Mouse (Mus musculus) mouse embryonic stem cell (cell line): ENCODE measurements around the gene Gse1.

ENCODE experiments used
- in situ Hi-C, 2 experiments: fragments of 300-500 bp; cut with MboI; formaldehyde crosslinking; loops; 1 replicate in 1 of 2; 3 replicates in 1 of 2; pipeline ENCODE4 v1.14.3; 2019 to 2020; ENCODE audit warnings: low sequenced_read_pairs in 2 of 2, low pct_unique_long_range_greater_than_20kb in 1 of 2, mixed read lengths in 1 of 2; ENCODE audit not compliant: unreplicated experiment in 1 of 2

Gse1 gene

GRCm38 (mm10) chr8:120230715-120231614, 2.7 kb downstream of the Gse1 start:
- in situ Hi-C loops = no loop called here

GRCm38 (mm10) chr8:120231870-120232269, 3.6 kb downstream of the Gse1 start:
- in situ Hi-C loops = no loop called here

GRCm38 (mm10) chr8:120232398-120232797, 4.1 kb downstream of the Gse1 start:
- in situ Hi-C loops = no loop called here

GRCm38 (mm10) chr8:120232913-120233312, 4.7 kb downstream of the Gse1 start:
- in situ Hi-C loops = no loop called here

- in situ Hi-C loops = no loop called here
These were observed 6.2 kb downstream of the Gse1 start for GRCm38 (mm10) chr8:120234457-120234856.

GRCm38 (mm10) chr8:120234866-120235265, 6.6 kb downstream of the Gse1 start:
- in situ Hi-C loops = no loop called here

GRCm38 (mm10) chr8:120243222-120243621, 15.0 kb downstream of the Gse1 start:
- in situ Hi-C loops = no loop called here

GRCm38 (mm10) chr8:120243916-120244451, 15.7 kb downstream of the Gse1 start:
- in situ Hi-C loops = no loop called here

- in situ Hi-C loops = no loop called here
These were observed 16.3 kb downstream of the Gse1 start for GRCm38 (mm10) chr8:120244553-120244952.

GRCm38 (mm10) chr8:120247618-120248017, 19.4 kb downstream of the Gse1 start:
- in situ Hi-C loops = no loop called here

- in situ Hi-C loops = no loop called here
These were observed 19.8 kb downstream of the Gse1 start for GRCm38 (mm10) chr8:120248031-120248430.

- in situ Hi-C loops = no loop called here
These were observed 20.2 kb downstream of the Gse1 start for GRCm38 (mm10) chr8:120248451-120248850.

GRCm38 (mm10) chr8:120249800-120250336, 21.6 kb downstream of the Gse1 start:
- in situ Hi-C loops = no loop called here

GRCm38 (mm10) chr8:120250750-120251410, 22.6 kb downstream of the Gse1 start:
- in situ Hi-C loops = no loop called here

- in situ Hi-C loops = no loop called here
These were observed 23.3 kb downstream of the Gse1 start for GRCm38 (mm10) chr8:120251411-120252035.

- in situ Hi-C loops = no loop called here
These were observed 25.4 kb downstream of the Gse1 start for GRCm38 (mm10) chr8:120253626-120254025.

GRCm38 (mm10) chr8:120255406-120255987, 27.2 kb downstream of the Gse1 start:
- in situ Hi-C loops = no loop called here

GRCm38 (mm10) chr8:120256958-120257357, 28.7 kb downstream of the Gse1 start:
- in situ Hi-C loops = no loop called here
